ENCODE assay signal across 24 mouse cellular contexts in the genomic region with DNA sequence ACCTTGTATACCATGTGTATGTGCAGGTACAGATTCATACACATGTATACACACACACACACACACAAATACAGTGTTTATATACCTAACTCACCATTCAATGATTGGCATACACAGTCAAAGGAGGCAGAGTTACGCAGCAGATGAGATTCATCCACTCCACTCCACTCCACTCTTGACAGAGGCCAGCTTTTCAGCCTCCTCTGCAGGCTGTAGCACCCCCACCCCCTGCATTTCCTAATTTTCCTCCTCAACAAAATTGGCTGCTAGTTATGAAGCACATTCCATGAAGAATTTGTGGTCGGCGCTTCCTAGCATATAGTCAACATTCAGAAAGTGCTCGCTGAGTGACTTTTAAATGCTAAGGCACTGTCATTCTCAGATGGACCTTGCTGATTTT.
DNase-seq lines count a peak whose midpoint lies in the region; ATAC-seq and TF ChIP-seq lines count a peak whose summit lies in the region.
"Had no signal": no experiment of that assay in that cellular context is flagged by ENCODE, and none has a peak within 500 bp of the region (broad histone marks: within the 10 kb centered on the region; RNA-seq: fewer than 3 reads in every experiment).

No protein-coding gene starts in this region.

- no peak overlapping the region for H3K27ac ChIP-seq in heart, embryonic 12.5 days (ENCODE audit: poor library complexity, severe bottlenecking)
- no peak overlapping the region for H3K27ac ChIP-seq in lung, embryonic 14.5 days (ENCODE audit: low read depth)
- H3K27ac ChIP-seq in lung, postnatal 0 days (ENCODE audit: low read length), result no peak overlapping the region
- H3K27ac ChIP-seq: embryonic facial prominence, embryonic 10.5 days; embryonic facial prominence, embryonic 13.5 days; forebrain, embryonic 12.5 days; forebrain, embryonic 15.5 days; heart, adult 2 months; heart, embryonic 10.5 days; hindbrain, embryonic 12.5 days had no signal

- no peak for ATAC-seq in heart, embryonic 12.5 days (ENCODE audit: insufficient number of reproducible peaks, low FRiP score)
- peak; percentile 65 for ATAC-seq in lung, embryonic 14.5 days (ENCODE audit: insufficient read depth)
- peak; percentile 60 for ATAC-seq in lung, postnatal 0 days
- ATAC-seq: activated CD4-positive, CD25-positive, alpha-beta regulatory T cell, adult 4 months; forebrain, embryonic 15.5 days had no signal

- no peak overlapping the region for H3K4me3 ChIP-seq in heart, embryonic 12.5 days
- H3K4me3 ChIP-seq in lung, embryonic 14.5 days (ENCODE audit: low read depth, low read length), result no peak overlapping the region
- H3K4me3 ChIP-seq in lung, postnatal 0 days (ENCODE audit: low read depth, low read length), result no peak overlapping the region
- H3K4me3 ChIP-seq: embryonic facial prominence, embryonic 10.5 days; embryonic facial prominence, embryonic 13.5 days; erythroblast, embryonic 14.5 days; forebrain, embryonic 12.5 days; forebrain, embryonic 15.5 days; heart, adult 2 months; heart, embryonic 10.5 days; hindbrain, embryonic 12.5 days had no signal

- peaks cover 6% of the 10 kb centered on the region for H3K4me1 ChIP-seq in heart, embryonic 12.5 days (replicated peaks)
- no peaks in the 10 kb centered on the region for H3K4me1 ChIP-seq in lung, embryonic 14.5 days (ENCODE audit: insufficient read depth)
- no peaks in the 10 kb centered on the region for H3K4me1 ChIP-seq in lung, postnatal 0 days (ENCODE audit: insufficient read depth, low read depth, low read length)
- H3K4me1 ChIP-seq: forebrain, embryonic 12.5 days had no signal

- H3K9ac ChIP-seq in heart, embryonic 12.5 days, result no peak overlapping the region
- no peak overlapping the region for H3K9ac ChIP-seq in lung, embryonic 14.5 days
- no peak overlapping the region for H3K9ac ChIP-seq in lung, postnatal 0 days (replicated peaks; ENCODE audit: low read depth)
- H3K9ac ChIP-seq: embryonic facial prominence, embryonic 13.5 days; forebrain, embryonic 12.5 days; forebrain, embryonic 15.5 days; hindbrain, embryonic 12.5 days had no signal

- WGBS in heart, embryonic 12.5 days, result 88% methylated on average over 4 of the region's 4 CpGs
- 58% methylated on average over 4 of the region's 4 CpGs for WGBS in lung, embryonic 14.5 days
- WGBS in lung, postnatal 0 days, result 57% methylated on average over 4 of the region's 4 CpGs

- no peaks in the 10 kb centered on the region for H3K9me3 ChIP-seq in heart, embryonic 12.5 days (replicated peaks)
- H3K9me3 ChIP-seq in lung, embryonic 14.5 days (ENCODE audit: low read depth, low read length), result no peaks in the 10 kb centered on the region
- no peaks in the 10 kb centered on the region for H3K9me3 ChIP-seq in lung, postnatal 0 days (ENCODE audit: low read length)
- H3K9me3 ChIP-seq: forebrain, embryonic 12.5 days; forebrain, embryonic 15.5 days; heart, embryonic 10.5 days; hindbrain, embryonic 12.5 days had no signal

- DNase-seq in heart, adult 11 months, result peak; percentile 40
- DNase-seq in lung, embryonic 14.5 days, result peak; percentile 71
- DNase-seq in lung, adult 18-20 months, result no peak
- DNase-seq in lung, postnatal 0 days (ENCODE audit: low spot score), result peak; percentile 59
- no peak for DNase-seq in lung, postnatal 36 days
- DNase-seq in lung, postnatal 4 days, result peak; percentile 14 to 42
- DNase-seq: adrenal gland, adult 8-10 months; adrenal gland, postnatal 25 days; cerebellum, adult 11-12 months; cerebellum, adult 8-10 months; cerebellum, postnatal 10 days; cerebellum, postnatal 36 days; embryo, embryonic 11 days; gastrocnemius, postnatal 25 days; heart, adult 2 months had no signal

- no peak for TF ChIP-seq CTCF in lung, embryonic 14.5 days (IDR thresholded peaks at IDR 0.05; ENCODE audit: low read depth)
- TF ChIP-seq CTCF in lung, postnatal 0 days (IDR thresholded peaks at IDR 0.05), result no peak

- H3K27me3 ChIP-seq in heart, embryonic 12.5 days (replicated peaks), result no peaks in the 10 kb centered on the region
- no peaks in the 10 kb centered on the region for H3K27me3 ChIP-seq in lung, embryonic 14.5 days (ENCODE audit: insufficient read depth, low read length)
- H3K27me3 ChIP-seq in lung, postnatal 0 days (replicated peaks; ENCODE audit: insufficient read depth, low read length), result no peaks in the 10 kb centered on the region
- H3K27me3 ChIP-seq: forebrain, embryonic 12.5 days; forebrain, embryonic 15.5 days; hindbrain, embryonic 12.5 days had no signal

- no peak for TF ChIP-seq EP300 in lung, postnatal 0 days (IDR thresholded peaks at IDR 0.05)

- H3K4me2 ChIP-seq in heart, embryonic 12.5 days, result no peak overlapping the region
- no peak overlapping the region for H3K4me2 ChIP-seq in lung, embryonic 14.5 days
- no peak overlapping the region for H3K4me2 ChIP-seq in lung, postnatal 0 days (replicated peaks; ENCODE audit: low read depth, low read length)
- H3K4me2 ChIP-seq: embryonic facial prominence, embryonic 13.5 days; forebrain, embryonic 12.5 days; forebrain, embryonic 15.5 days; hindbrain, embryonic 12.5 days had no signal

- H3K36me3 ChIP-seq in heart, embryonic 12.5 days, result no peaks in the 10 kb centered on the region
- H3K36me3 ChIP-seq in lung, embryonic 14.5 days (ENCODE audit: insufficient read depth), result no peaks in the 10 kb centered on the region
- H3K36me3 ChIP-seq in lung, postnatal 0 days (ENCODE audit: insufficient read depth, low read length), result no peaks in the 10 kb centered on the region
- H3K36me3 ChIP-seq: embryonic facial prominence, embryonic 10.5 days; embryonic facial prominence, embryonic 13.5 days; forebrain, embryonic 12.5 days; forebrain, embryonic 15.5 days; heart, embryonic 10.5 days; hindbrain, embryonic 12.5 days had no signal

Comparison
In these comparisons a context has a peak if more than half of its experiments do, and no peak if none do; other contexts are left out.
1. DNase-seq: peak in heart, adult 11 months (single experiment), lung, embryonic 14.5 days (single experiment), lung, postnatal 0 days (single experiment) and lung, postnatal 4 days (2 of 2); none in lung, adult 18-20 months (0 of 2) and lung, postnatal 36 days (single experiment).